Mouse (Mus musculus): ENCODE data around the gene Cel. TPM values are rescaled to one million over a fixed set of nuclear protein-coding genes. Genes with fewer than 3 reads are reported as not detected.

Gene Cel
- polyA plus RNA-seq, 1 experiment from 2014 or later: 0.34 TPM

- whole genome bisulfite sequencing: 87% methylated on average over 3 of the region's 3 CpGs
- H3K4me1 ChIP-seq: no peaks in the 10 kb centered on the region
- ATAC-seq (replicated peaks; ENCODE audit: low FRiP score): no peak
- H3K4me3 ChIP-seq (replicated peaks): no peak within 1 kb of the TSS
- no peak within 1 kb of the TSS for H3K27ac ChIP-seq
- H3K27me3 ChIP-seq: no peaks in the 10 kb centered on the region; the same call in 1 of the 2 replicates
- H3K36me3 ChIP-seq: no peaks in the 10 kb centered on the region
- H3K9me3 ChIP-seq (replicated peaks): no peaks in the 10 kb centered on the region
- H3K9ac ChIP-seq: no peak within 1 kb of the TSS
- H3K4me2 ChIP-seq: no peak within 1 kb of the TSS
These were observed 57.4 kb downstream of the Cel start, which contains the start of gene Gm10134 for GRCm38 (mm10) chr2:28505795-28506194. TSS of gene Gm10134 (plus strand) at chr2:28506095.

Small RNA genes lying within 50 kb of the gene (microRNA-seq; reads per million reads assigned to microRNA genes)
- gene Gm22824: not detected

Other genes starting within 250 kb of the Cel start
- gene Ppp1r26, start 116.6 kb downstream of the Cel start, polyA plus RNA-seq (2015; fragmentation: Nextera tagmentation; extraction: Ambion mirVana): 5.4 and 6.0 TPM in 2 replicates
- 0.52 TPM in 1 of 2 replicates, not detected in the other for gene 1700007K13Rik, start 97.1 kb downstream of the Cel start, polyA plus RNA-seq (2015; fragmentation: Nextera tagmentation; extraction: Ambion mirVana)
- 62.0 and 64.0 TPM in 2 replicates for gene Mrps2, start 95.3 kb downstream of the Cel start, polyA plus RNA-seq (2015; fragmentation: Nextera tagmentation; extraction: Ambion mirVana)
- gene Gbgt1, start 66.5 kb downstream of the Cel start, polyA plus RNA-seq (2015; fragmentation: Nextera tagmentation; extraction: Ambion mirVana): 5.8 and 6.5 TPM in 2 replicates
- gene Gm10134, start 57.3 kb downstream of the Cel start, polyA plus RNA-seq (2015; fragmentation: Nextera tagmentation; extraction: Ambion mirVana): 10.6 and 12.6 TPM in 2 replicates
- gene Ralgds, start 50.3 kb downstream of the Cel start, polyA plus RNA-seq (2015; fragmentation: Nextera tagmentation; extraction: Ambion mirVana): 22.6 and 30.5 TPM in 2 replicates
- gene Gtf3c5, start 20.3 kb upstream of the Cel start, polyA plus RNA-seq (2015; fragmentation: Nextera tagmentation; extraction: Ambion mirVana): 44.3 and 48.8 TPM in 2 replicates
- gene Gfi1b, start 58.6 kb upstream of the Cel start, polyA plus RNA-seq (2015; fragmentation: Nextera tagmentation; extraction: Ambion mirVana): 0.69 and 1.1 TPM in 2 replicates
- 18.4 and 22.9 TPM in 2 replicates for gene Tsc1, start 77.8 kb upstream of the Cel start, polyA plus RNA-seq (2015; fragmentation: Nextera tagmentation; extraction: Ambion mirVana)
- 2.7 and 3.0 TPM in 2 replicates for gene Spaca9, start 136.3 kb upstream of the Cel start, polyA plus RNA-seq (2015; fragmentation: Nextera tagmentation; extraction: Ambion mirVana)
- 0.99 and 1.0 TPM in 2 replicates for gene Ak8, start 136.8 kb upstream of the Cel start, polyA plus RNA-seq (2015; fragmentation: Nextera tagmentation; extraction: Ambion mirVana)